Mouse (Mus musculus) cortical plate, adult 2 months (tissue): Measurements from ENCODE around the gene Tespa1. TPM values are rescaled to one million over a fixed set of nuclear protein-coding genes. Genes with fewer than 3 reads are reported as not detected.
A peak's percentile ranks its signal among the peaks of the same experiment; 100 is the strongest.
"Not testable (repeated sequence)": the region's sequence is repeated elsewhere in the genome, so short reads cannot be mapped to it uniquely, and the experiment has no call there.

Source experiments
- H3K27ac ChIP-seq: fragments of 200-500 bp; 2 replicates; pipeline ENCODE4 v1.5.1; 2012; ENCODE audit warnings: low read length, control low read depth, inconsistent platforms; ENCODE audit not compliant: insufficient read depth
- H3K4me1 ChIP-seq: fragments of 200-500 bp; 2 replicates; pipeline ENCODE4 v1.6.1; 2011; ENCODE audit warnings: low read length; ENCODE audit not compliant: control insufficient read depth, insufficient read depth
- H3K4me3 ChIP-seq: fragments of 200-500 bp; 2 replicates; pipeline ENCODE4 v1.5.1; 2011; ENCODE audit warnings: mild to moderate bottlenecking, low read length, control low read depth; ENCODE audit not compliant: insufficient read depth
- CTCF ChIP-seq: fragments of 200-500 bp; IDR thresholded peaks from 2 replicates; pipeline ENCODE4 v1.5.1; 2011; ENCODE audit warnings: mild to moderate bottlenecking, control low read depth, low read length; ENCODE audit not compliant: insufficient read depth; ENCODE audit errors: extremely low read depth
- POLR2A ChIP-seq: fragments of 200-500 bp; IDR thresholded peaks from 2 replicates; pipeline ENCODE4 v1.6.1; 2011; ENCODE audit warnings: mild to moderate bottlenecking, low read length, control low read depth; ENCODE audit not compliant: insufficient read depth; ENCODE audit errors: extremely low read depth
- polyA plus RNA-seq: library from polyadenylated mRNA; depleted of rRNA; stranded (reverse); fragments of >200 nt; gene quantifications from 2 replicates; pipeline ENCODE4 v1.2.3, GENCODE M21; 2012; rRNA removed

Tespa1 gene
- 0.06 and 0.13 TPM in 2 replicates for polyA plus RNA-seq

DNA sequence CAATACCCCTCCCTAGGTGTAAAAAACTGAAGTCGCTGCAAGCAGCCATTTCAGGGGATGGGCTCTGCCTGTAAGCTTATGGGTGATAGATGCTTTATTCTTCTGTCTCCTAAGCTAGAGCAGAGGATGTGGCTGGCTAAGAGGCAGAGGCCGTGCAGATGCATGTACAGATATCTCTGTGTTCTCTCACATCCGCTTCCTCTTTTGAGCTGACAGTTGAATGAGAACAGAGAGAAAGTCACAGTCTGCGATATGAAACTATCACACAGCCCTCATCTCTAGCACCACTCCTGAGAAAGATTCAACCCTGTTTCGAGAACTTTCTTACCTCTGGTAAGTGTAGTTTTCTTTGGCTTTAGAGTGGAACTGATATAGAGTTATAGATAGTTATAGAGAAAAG lies at the start of gene Tespa1:
Gene Tespa1, plus strand, starts transcription at position 234 of the 400 bp plus-strand sequence.
- Histone ChIP-seq H3K27ac (no peak within 1 kb of the TSS), H3K4me1 (no peaks in the 10 kb centered on the region), H3K4me3 (no peak within 1 kb of the TSS)
- TF ChIP-seq POLR2A (no peak), CTCF (no peak)

- H3K4me3 ChIP-seq: no peak overlapping the region
- H3K4me1 ChIP-seq: no peaks in the 10 kb centered on the region
- TF ChIP-seq CTCF (no peak), POLR2A (no peak)
- no peak overlapping the region for H3K27ac ChIP-seq
These were observed 46.9 kb upstream of the Tespa1 start for GRCm38 (mm10) chr10:130275759-130276158.

GRCm38 (mm10) chr10:130276496-130276895 lies 46.2 kb upstream of the Tespa1 start:
- Histone ChIP-seq H3K27ac (no peak overlapping the region), H3K4me3 (no peak overlapping the region), H3K4me1 (no peaks in the 10 kb centered on the region)
- no peak for TF ChIP-seq CTCF
- TF ChIP-seq POLR2A: no peak

DNA sequence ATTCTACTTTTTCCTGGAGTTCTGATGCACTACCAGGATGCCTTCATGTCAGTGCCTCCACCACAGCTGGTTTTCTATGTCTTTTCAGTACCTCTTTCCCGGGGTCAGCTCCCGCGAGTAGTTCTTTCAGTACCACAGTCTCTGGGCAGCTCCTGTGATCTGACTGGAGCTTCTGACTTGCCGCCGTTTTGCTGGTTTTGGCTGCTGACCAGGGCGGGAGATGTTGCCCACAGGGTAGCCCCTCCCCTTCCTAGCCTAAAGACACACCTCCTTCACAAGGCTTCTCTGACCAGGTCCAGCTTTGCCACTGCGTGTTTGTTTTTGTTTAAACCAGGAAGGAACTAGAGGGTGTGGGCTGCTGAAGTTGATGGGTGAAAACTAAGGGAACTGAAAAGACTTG lies 42.6 kb upstream of the Tespa1 start, which contains the start of gene Neurod4:
Gene Neurod4, minus strand, starts transcription at position 175 of the 400 bp plus-strand sequence.
- Histone ChIP-seq H3K27ac (no peak within 1 kb of the TSS), H3K4me1 (no peaks in the 10 kb centered on the region), H3K4me3 (no peak within 1 kb of the TSS)
- TF ChIP-seq POLR2A (no peak), CTCF (no peak)

GRCm38 (mm10) chr10:130281982-130282449 lies 40.7 kb upstream of the Tespa1 start:
- no peak overlapping the region for H3K27ac ChIP-seq
- no peak overlapping the region for H3K4me3 ChIP-seq
- TF ChIP-seq CTCF (no peak), POLR2A (no peak)
- no peaks in the 10 kb centered on the region for H3K4me1 ChIP-seq

DNA sequence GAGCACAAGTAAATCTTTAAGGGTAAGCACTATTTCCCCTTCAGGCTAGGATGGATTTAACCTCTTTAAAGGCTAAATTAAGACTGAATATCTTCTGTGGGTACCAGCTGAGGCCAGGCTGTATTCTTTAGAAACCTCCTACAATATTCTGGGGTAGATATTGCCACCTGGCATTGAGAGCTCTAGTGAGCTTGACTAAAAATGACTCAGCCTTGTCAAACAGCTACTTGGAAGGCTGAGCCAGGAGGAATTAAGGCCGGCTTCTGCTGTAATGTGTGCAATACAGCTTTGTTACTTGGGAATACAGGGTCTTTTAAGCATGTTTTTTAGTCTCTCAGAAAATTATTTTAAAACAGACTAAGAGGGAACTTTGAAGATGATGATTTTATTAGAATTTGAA lies 35.5 kb upstream of the Tespa1 start:
- H3K4me3 ChIP-seq: no peak overlapping the region
- no peaks in the 10 kb centered on the region for H3K4me1 ChIP-seq
- no peak overlapping the region for H3K27ac ChIP-seq
- TF ChIP-seq CTCF (no peak), POLR2A (no peak)

GRCm38 (mm10) chr10:130288007-130288406 lies 34.7 kb upstream of the Tespa1 start:
- Histone ChIP-seq H3K27ac (no peak overlapping the region), H3K4me1 (no peaks in the 10 kb centered on the region), H3K4me3 (no peak overlapping the region)
- no peak for TF ChIP-seq POLR2A
- TF ChIP-seq CTCF: no peak

GRCm38 (mm10) chr10:130293741-130294408 lies 28.8 kb upstream of the Tespa1 start:
- no peak overlapping the region for H3K4me3 ChIP-seq
- H3K4me1 ChIP-seq: no peaks in the 10 kb centered on the region
- TF ChIP-seq CTCF (no peak), POLR2A (no peak)
- no peak overlapping the region for H3K27ac ChIP-seq

GRCm38 (mm10) chr10:130298748-130299147 lies 23.9 kb upstream of the Tespa1 start:
- H3K4me3 ChIP-seq, H3K4me1 ChIP-seq, H3K27ac ChIP-seq: not testable (repeated sequence)
- peak; percentile 46; the same call in 1 of the 2 replicates for TF ChIP-seq CTCF

- not testable (repeated sequence) for H3K4me1 ChIP-seq, H3K4me3 ChIP-seq, H3K27ac ChIP-seq
These were observed 18.5 kb upstream of the Tespa1 start for GRCm38 (mm10) chr10:130304138-130304537.
